Mouse (Mus musculus) spleen, adult 18-20 months (tissue): ENCODE results near the gene Ifnb1.
"Not testable (repeated sequence)": the region's sequence is repeated elsewhere in the genome, so short reads cannot be mapped to it uniquely, and the experiment has no call there.

Source experiments
- DNase-seq, 2 experiments: peaks; one replicate each; pipeline ENCODE4 v3.0.0; 2022; ENCODE audit warnings: mixed read lengths in 2 of 2

Ifnb1 gene

DNA sequence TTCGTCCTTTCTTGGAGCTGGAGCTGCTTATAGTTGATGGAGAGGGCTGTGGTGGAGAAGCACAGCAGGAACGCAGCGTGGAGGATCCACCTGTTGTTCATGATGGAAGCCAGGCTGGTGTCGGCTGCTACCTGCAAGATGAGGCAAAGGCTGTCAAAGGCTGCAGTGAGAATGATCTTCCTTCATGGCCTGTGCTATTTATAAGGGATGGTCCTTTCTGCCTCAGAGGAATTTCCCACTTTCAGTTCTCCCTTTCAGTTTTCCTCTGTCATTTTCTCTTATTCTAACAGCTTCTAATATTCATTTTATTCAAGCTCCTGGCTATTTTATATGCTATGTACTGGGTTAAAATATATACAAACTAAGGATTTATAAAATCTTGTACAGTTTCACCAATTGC lies at the start of gene Ifnb1:
Gene Ifnb1, minus strand, starts transcription at position 101 of the 400 bp plus-strand sequence.
- DNase-seq: no peak

- no peak for DNase-seq
These were observed 49.1 kb upstream of the Ifnb1 start, which contains the start of gene Ifna14 for GRCm38 (mm10) chr4:88571698-88572097. Gene Ifna14, minus strand, starts transcription at chr4:88571798.

DNA sequence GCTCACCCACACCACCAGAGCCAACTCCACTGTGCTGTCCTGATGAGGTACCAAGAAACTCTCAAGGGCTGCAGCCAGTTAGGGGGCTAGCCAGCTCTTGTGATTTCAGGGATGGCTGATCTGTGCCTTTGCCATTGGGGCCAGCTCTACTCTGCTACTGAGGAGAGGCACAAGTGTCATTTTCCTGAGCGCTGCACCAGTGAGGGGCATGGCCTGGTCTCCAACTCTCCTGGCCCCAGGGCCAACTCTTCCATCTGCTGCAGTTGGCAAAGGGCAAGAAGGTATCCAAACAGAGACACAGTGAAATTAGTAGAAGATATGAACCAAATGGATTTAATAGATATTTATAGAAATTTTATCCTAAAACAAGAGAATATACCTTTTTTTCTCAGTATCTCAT lies 39.2 kb upstream of the Ifnb1 start:
- no peak for DNase-seq

DNA sequence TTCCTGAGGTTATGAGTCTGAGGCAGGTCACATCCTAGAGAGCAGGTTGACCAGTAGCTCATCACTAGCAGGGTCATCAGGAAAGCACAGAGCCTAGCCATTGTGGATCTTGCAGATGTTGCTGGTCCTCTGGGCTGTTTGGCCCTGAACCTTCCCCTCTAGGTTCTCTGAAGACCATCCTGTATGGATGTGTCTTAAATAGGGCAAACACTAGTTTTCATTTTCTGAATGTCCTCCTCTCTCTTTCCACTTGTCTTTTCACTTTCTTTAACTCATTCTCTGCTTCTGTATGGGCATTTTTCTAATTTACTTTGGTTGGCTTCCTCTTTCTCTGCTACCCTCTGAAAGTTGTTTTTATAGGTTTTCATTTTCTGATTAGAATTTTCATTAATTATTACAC lies 35.6 kb upstream of the Ifnb1 start, which contains the start of gene Ifna15:
Gene Ifna15, minus strand, starts transcription at position 101 of the 400 bp plus-strand sequence.
- not testable (repeated sequence) for DNase-seq

- peak; percentile 58 to 76 for DNase-seq
These were observed 27.8 kb upstream of the Ifnb1 start for GRCm38 (mm10) chr4:88550161-88550945.

- no peak for DNase-seq
These were observed 25.4 kb upstream of the Ifnb1 start for GRCm38 (mm10) chr4:88547986-88548385.

DNA sequence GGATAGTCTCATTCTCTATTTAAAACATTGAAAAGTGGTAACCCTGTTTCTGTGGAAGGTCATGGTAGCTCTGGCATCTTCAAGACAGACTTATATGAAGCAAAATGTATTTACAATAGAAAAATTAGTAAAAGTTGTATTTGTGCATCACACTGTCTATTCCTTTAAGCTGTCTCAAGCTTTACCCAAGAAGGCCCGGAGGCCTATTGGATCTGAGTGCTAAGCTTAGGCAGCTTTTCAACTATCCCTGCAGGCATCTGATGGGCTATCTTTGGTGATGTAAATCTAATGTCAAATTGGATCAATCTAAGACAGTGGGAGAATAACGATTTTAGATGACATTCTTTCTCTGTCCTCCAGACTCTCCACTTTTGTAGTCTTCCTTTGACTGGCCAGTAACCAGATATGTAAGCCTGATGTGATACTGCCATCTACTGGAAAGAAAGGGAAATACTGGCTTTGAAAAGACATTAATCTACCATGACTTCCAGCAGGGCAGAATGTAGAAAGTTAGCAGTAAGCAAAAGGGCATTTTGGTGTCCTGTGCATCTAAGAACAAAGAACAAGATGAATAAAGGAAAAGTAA lies 21.2 kb upstream of the Ifnb1 start:
- no peak for DNase-seq

DNA sequence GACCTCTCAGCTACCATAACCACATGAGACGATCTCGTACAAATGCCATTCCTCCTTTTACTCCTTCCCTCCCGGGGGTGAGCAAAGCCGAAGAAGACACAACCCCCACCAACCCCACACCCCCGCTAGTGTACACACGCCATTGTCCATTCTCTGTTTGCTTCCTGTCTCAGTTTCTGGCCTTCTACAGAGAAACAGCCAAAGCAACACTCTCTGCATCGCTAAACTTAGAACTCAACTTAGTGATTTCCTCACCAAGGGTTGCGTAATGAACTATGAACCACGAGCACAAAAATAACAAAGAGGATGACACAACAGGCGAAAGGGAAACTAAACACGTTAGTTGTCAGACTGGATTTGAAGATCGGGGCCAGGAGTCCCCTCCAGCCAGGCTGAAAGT lies 14.8 kb upstream of the Ifnb1 start:
- DNase-seq: no peak

GRCm38 (mm10) chr4:88536640-88537039 lies 14.1 kb upstream of the Ifnb1 start:
- DNase-seq: no peak

DNA sequence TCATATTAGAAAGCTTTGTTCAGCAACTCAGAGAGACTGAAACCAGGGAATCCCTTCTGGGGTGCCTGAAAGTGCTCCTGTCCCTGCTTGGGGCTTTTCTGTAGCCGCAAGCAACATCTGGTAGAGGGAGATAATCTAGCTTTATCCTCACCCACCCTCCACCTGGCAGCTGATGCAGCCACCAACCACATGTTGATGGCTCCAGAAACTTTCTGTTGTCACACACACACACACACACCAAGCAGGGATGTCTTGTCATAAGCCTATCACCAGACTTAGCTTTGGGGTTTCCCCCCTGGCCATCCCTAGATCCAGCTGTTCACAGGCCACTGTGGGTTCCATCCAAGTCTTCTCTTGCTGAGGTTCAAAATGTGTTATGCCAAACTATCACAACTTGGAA lies 13.2 kb upstream of the Ifnb1 start:
- no peak for DNase-seq

GRCm38 (mm10) chr4:88534903-88535302 lies 12.3 kb upstream of the Ifnb1 start:
- DNase-seq: no peak

GRCm38 (mm10) chr4:88533499-88533898 lies 10.9 kb upstream of the Ifnb1 start:
- DNase-seq: no peak

DNA sequence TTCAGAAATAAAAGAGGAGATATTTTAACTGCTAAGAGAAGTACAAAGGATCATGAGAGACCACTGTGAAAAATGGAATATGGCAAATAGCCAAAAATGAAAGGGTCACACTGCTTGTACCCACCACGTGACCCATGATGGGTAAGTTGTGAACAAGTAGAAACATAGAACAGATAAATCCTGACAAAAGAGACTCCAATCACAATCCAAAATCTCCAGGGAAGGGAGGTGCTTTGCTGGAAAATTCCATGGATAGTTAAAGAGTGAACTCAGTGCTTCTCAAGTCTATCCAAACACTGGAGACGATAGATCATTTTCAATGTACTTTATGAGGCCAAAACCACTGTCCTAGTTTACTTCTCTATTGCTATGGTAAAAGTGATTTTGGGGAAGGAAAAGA lies 8.3 kb upstream of the Ifnb1 start:
- DNase-seq: no peak

DNA sequence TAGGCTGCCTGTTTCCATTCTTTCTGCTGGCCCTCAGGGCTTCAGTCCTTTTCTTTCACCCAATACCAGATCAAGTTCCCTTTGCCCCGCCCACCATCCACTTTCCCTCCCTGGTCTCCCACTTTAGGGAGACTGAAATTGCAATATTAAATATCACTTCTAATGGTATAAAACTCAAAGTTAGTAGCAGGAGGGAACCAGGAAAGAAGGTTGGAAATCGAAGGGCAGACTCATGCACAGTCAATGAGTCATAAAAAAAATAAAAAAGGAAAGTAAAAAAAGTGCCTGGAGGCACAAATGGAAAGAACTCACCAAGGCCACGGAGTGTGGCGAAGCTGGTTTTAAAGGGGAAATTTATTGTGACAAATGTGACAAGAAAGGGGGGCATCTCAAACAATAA lies 7.7 kb upstream of the Ifnb1 start:
- DNase-seq: no peak

DNA sequence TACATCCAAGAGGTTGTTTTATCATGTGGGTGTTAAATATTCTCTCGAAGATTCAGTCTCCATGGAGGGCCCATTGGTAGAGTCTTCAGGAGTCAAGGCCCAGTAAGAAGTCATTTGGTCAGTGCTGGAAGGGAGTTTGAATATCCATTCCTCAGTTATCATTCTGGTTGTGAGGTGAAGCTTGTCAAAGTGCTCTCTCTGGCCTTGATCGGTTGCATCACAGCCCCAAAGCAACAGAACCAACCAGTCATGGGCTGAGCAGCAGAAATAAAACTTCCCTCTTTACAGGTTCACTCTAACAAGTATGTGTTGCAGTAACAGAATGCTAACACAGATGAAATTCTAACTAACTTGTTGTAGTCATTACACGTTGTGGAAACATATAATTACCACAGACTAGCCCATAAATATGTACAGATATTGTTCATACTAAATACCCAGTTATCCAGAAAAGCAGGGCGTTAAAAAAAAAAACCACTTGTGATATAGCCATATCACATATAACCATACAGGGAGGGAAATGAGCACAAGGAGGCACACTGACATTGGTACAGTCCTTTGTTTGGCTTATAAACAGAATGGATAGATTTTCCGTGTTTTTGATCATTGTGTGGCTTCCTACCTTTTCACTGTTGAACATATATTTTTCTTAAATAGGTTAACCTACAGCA lies 3.9 kb upstream of the Ifnb1 start:
- DNase-seq: no peak

GRCm38 (mm10) chr4:88525393-88525792 lies 2.8 kb upstream of the Ifnb1 start:
- DNase-seq: no peak

DNA sequence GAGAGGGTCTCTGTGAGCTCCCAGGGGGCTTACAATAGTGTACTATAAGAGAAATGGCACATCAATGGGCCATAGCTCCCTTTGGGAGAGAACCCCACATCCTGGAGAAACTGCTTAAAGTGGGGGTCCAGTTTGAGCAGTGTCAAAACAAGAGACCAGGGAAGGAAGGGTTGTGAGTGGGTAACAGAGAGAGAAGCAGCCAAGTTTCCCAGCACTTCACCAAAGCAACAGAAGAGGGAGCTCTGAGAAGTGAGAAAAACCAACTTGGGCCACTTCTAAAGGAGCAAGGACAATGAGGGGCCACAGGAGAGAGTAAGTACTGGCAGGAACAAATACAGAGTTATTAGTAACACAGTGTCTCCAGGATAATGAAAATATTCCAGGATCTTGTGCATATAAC lies 667 bp upstream of the Ifnb1 start:
- no peak for DNase-seq

- no peak for DNase-seq
These were observed 4.6 kb downstream of the Ifnb1 start for GRCm38 (mm10) chr4:88517957-88518356.

DNA sequence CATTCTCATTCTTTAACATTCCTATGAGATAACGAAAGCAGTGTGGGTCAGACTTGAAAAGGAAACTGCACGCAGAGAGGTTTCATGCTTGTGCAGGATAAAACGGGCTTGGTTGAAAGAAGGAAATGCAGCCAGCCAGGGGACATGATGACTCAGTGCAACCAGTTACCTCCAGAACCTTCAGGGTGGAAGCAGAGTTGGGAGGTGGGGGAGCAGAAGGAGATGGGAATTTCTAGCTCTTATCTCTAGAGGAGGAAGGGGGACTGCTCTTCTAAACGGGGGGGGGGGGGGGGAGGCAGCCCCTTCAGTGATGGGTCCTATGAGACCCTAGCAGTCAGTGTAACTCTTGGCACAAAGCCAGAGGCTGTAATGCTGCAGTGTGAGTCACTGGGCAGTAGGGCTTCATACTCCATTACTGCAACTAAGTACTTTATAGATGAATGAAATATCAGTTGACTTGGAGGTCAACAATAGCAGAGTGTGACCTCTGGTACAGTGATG lies 6.8 kb downstream of the Ifnb1 start:
- DNase-seq: no peak

DNA sequence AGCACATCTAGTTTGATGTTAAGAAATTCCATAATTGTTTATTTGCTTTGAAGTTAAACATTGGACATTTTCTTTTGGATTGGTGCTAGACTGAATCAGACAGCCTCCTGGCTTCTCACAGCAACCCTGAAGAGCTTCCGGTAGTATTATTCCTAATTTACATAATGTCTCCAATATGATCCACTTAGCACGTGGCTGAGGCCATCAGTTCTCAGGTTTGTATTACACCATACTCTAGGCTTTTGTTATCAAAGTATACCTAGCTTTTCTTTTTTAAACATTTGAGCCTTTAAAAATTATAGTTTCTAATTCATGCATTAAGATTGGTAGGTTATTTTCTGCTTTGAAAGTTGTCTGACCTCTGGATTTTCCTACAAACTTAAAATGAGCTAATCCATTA lies 7.3 kb downstream of the Ifnb1 start:
- no peak for DNase-seq

- peak; percentile 10 to 40 for DNase-seq
These were observed 8.2 kb downstream of the Ifnb1 start for GRCm38 (mm10) chr4:88514403-88514802.

DNA sequence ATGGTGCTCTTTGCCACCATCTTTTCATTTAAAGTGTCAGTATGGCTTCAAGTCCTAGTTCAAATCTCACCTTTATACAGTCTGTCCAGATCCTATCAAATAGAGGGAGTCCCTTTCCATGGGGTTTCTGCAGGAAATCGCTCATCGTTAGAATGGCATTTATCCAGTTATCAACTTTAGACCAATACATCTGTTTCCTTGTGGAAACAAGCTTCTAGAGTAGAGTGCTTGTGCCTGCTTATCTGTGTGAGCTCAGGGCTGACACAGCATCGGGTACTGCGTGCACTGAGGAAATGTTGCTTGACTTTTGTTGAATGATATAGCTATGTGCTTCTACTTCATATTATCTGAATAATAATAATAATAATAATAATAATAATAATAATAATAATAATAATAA lies 8.8 kb downstream of the Ifnb1 start:
- DNase-seq: no peak

DNA sequence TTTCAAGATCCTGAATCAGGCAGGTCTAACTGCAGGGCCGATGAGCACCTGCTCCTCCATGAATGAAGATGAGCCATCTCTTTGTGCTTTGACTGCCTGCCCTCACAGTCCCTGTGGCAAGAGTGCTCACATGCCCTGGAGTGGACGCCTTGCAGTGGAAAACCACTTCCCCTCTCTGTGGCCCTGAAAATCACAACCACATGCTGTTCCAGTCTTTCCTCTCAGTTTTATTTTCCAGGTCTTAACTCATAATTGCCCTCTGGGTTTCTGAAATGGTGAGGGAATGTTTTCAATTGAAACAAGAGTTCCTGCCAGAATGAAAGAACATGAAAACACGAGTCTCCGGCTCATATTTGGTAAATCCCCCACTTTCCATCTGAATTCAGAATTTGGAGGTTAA lies 18.8 kb downstream of the Ifnb1 start:
- no peak for DNase-seq

DNA sequence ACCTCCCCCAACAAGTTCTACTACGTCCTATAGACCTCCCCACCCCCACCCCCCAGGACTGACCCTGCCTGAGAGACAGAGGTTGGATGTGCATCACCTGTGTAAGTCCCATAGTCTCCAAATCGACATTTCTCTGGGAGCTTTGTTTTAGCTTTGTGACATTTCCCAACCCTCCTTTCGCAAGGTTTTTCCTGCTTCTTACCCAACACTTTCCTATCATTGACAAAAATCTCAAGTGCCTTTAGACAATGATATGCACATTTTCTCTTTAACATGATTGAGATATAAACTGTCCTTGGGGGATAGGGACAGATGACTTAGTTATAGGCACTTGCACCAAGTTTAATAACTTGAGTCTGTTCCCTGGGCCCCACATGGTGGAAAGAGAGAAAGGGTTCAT lies 21.3 kb downstream of the Ifnb1 start:
- no peak for DNase-seq
